ENCODE assay signal across 8 mouse cellular contexts in the genomic region with DNA sequence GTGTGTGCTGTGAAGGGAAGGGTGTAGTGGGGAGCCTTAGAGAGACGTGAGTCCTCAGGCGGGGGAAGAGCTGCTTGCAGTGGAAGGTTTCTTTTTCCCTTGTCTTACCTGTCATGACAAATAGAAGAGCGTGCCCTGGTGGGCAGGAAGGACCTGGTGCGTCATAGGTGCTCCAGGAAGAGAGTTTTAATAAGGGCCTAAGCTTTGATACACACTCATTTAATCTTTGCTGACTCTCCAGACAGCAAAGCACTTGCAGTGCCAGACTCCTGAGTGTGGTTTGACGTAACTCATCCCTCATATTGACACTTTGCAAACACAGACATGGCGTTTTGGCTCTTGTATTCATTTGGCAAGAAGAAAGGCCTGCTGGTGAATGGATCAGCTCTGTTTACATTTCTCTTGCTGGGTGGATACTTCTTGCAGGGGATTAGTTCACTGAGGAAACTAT. TPM values are rescaled to one million over a fixed set of nuclear protein-coding genes. Genes with fewer than 3 reads are reported as not detected.
DNase-seq lines count a peak whose midpoint lies in the region; ATAC-seq and TF ChIP-seq lines count a peak whose summit lies in the region.

No protein-coding gene starts in this region.

- intact Hi-C loops in left cerebral cortex, postnatal 4 days (cut with DNase I) = no loop called here

- DNase-seq in fibroblast of lung, adult 2 months (ENCODE audit: low read depth) = peak; percentile 83
- peak; percentile 74 for DNase-seq in stomach, postnatal 0 days (ENCODE audit: low spot score)
- no peak for DNase-seq in left cerebral cortex, adult 8-10 months (ENCODE audit: low spot score in 2 of 2)
- no peak for DNase-seq in left cerebral cortex, postnatal 4 days

- peaks cover 15% of the 10 kb centered on the region for H3K4me1 ChIP-seq in midbrain, embryonic 13.5 days (replicated peaks)
- H3K4me1 ChIP-seq in midbrain, embryonic 15.5 days = peaks cover 17% of the 10 kb centered on the region
- peaks cover 69% of the 10 kb centered on the region for H3K4me1 ChIP-seq in liver, embryonic 12.5 days
- peaks cover 2% of the 10 kb centered on the region; the same call in 1 of the 2 replicates for H3K4me1 ChIP-seq in stomach, postnatal 0 days (replicated peaks; ENCODE audit: control insufficient read depth, insufficient read depth)
- H3K4me1 ChIP-seq in forebrain, embryonic 13.5 days = peaks cover 7% of the 10 kb centered on the region

- peak; percentile 52 for TF ChIP-seq CTCF in stomach, postnatal 0 days (IDR thresholded peaks at IDR 0.05; ENCODE audit: low read depth)

- TF ChIP-seq EP300 in stomach, postnatal 0 days (optimal IDR thresholded peaks at IDR 0.05) = peak; percentile 85

- peaks cover 29% of the 10 kb centered on the region for H3K36me3 ChIP-seq in midbrain, embryonic 13.5 days
- peaks cover 6% of the 10 kb centered on the region; the same call in 1 of the 2 replicates for H3K36me3 ChIP-seq in midbrain, embryonic 15.5 days (replicated peaks)
- H3K36me3 ChIP-seq in liver, embryonic 12.5 days = peaks cover 49% of the 10 kb centered on the region
- H3K36me3 ChIP-seq in stomach, postnatal 0 days (ENCODE audit: control insufficient read depth, insufficient read depth, low read length) = peaks cover 7% of the 10 kb centered on the region
- H3K36me3 ChIP-seq in forebrain, embryonic 13.5 days (ENCODE audit: poor library complexity, severe bottlenecking) = peaks cover 29% of the 10 kb centered on the region

- no peak for ATAC-seq in midbrain, embryonic 13.5 days
- no peak for ATAC-seq in midbrain, embryonic 15.5 days (replicated peaks)
- no peak for ATAC-seq in liver, embryonic 12.5 days
- peak; percentile 93 for ATAC-seq in stomach, postnatal 0 days (ENCODE audit: low FRiP score, low TSS enrichment)
- ATAC-seq in forebrain, embryonic 13.5 days = no peak

- 65% methylated on average over 6 of the region's 6 CpGs for WGBS in midbrain, embryonic 13.5 days
- WGBS in midbrain, embryonic 15.5 days = 67% methylated on average over 6 of the region's 6 CpGs
- WGBS in liver, embryonic 12.5 days (ENCODE audit: insufficient replicate concordance) = 71% methylated on average over 6 of the region's 6 CpGs
- 13% methylated on average over 6 of the region's 6 CpGs for WGBS in stomach, postnatal 0 days
- WGBS in forebrain, embryonic 13.5 days = 74% methylated on average over 6 of the region's 6 CpGs

- no peak overlapping the region for H3K9ac ChIP-seq in midbrain, embryonic 13.5 days (replicated peaks)
- H3K9ac ChIP-seq in midbrain, embryonic 15.5 days = no peak overlapping the region
- no peak overlapping the region for H3K9ac ChIP-seq in liver, embryonic 12.5 days
- no peak overlapping the region for H3K9ac ChIP-seq in stomach, postnatal 0 days (ENCODE audit: low read length)
- no peak overlapping the region for H3K9ac ChIP-seq in forebrain, embryonic 13.5 days

- no peak overlapping the region for H3K4me2 ChIP-seq in midbrain, embryonic 13.5 days (replicated peaks)
- no peak overlapping the region for H3K4me2 ChIP-seq in midbrain, embryonic 15.5 days
- peak overlapping the region; percentile 35 for H3K4me2 ChIP-seq in liver, embryonic 12.5 days
- peak overlapping the region; percentile 44 for H3K4me2 ChIP-seq in stomach, postnatal 0 days (replicated peaks; ENCODE audit: low read depth)
- H3K4me2 ChIP-seq in forebrain, embryonic 13.5 days = no peak overlapping the region

- H3K4me3 ChIP-seq in midbrain, embryonic 13.5 days (replicated peaks) = no peak overlapping the region
- no peak overlapping the region for H3K4me3 ChIP-seq in midbrain, embryonic 15.5 days
- no peak overlapping the region for H3K4me3 ChIP-seq in liver, embryonic 12.5 days
- H3K4me3 ChIP-seq in stomach, postnatal 0 days (ENCODE audit: low read depth, low read length) = no peak overlapping the region
- no peak overlapping the region for H3K4me3 ChIP-seq in forebrain, embryonic 13.5 days

- H3K27ac ChIP-seq in midbrain, embryonic 13.5 days = 0 out of 2 replicates have a peak overlapping the region, but pooled peaks have one; percentile 4
- H3K27ac ChIP-seq in midbrain, embryonic 15.5 days = no peak overlapping the region
- peak overlapping the region; percentile 66 for H3K27ac ChIP-seq in liver, embryonic 12.5 days
- peak overlapping the region; percentile 83 for H3K27ac ChIP-seq in stomach, postnatal 0 days (replicated peaks)
- H3K27ac ChIP-seq in forebrain, embryonic 13.5 days = no peak overlapping the region

- H3K9me3 ChIP-seq in midbrain, embryonic 13.5 days = no peaks in the 10 kb centered on the region
- H3K9me3 ChIP-seq in midbrain, embryonic 15.5 days = no peaks in the 10 kb centered on the region
- H3K9me3 ChIP-seq in liver, embryonic 12.5 days (replicated peaks) = no peaks in the 10 kb centered on the region
- H3K9me3 ChIP-seq in stomach, postnatal 0 days (ENCODE audit: control insufficient read depth, low read length) = no peaks in the 10 kb centered on the region
- H3K9me3 ChIP-seq in forebrain, embryonic 13.5 days (replicated peaks) = no peaks in the 10 kb centered on the region

- no peaks in the 10 kb centered on the region for H3K27me3 ChIP-seq in midbrain, embryonic 13.5 days
- H3K27me3 ChIP-seq in midbrain, embryonic 15.5 days (replicated peaks) = no peaks in the 10 kb centered on the region
- H3K27me3 ChIP-seq in liver, embryonic 12.5 days (replicated peaks) = no peaks in the 10 kb centered on the region
- no peaks in the 10 kb centered on the region for H3K27me3 ChIP-seq in stomach, postnatal 0 days (ENCODE audit: control insufficient read depth, insufficient read depth, low read length)
- H3K27me3 ChIP-seq in forebrain, embryonic 13.5 days = no peaks in the 10 kb centered on the region

RNA-seq across cellular contexts. Expression of a gene that starts 34.5 kb away (rescaled TPM):
- polyA plus RNA-seq in midbrain, embryonic 13.5 days (2015; fragmentation: Nextera tagmentation; extraction: Ambion mirVana) = 75.8 and 85.2 TPM in 2 replicates
- polyA plus RNA-seq in midbrain, embryonic 15.5 days (2015; fragmentation: Nextera tagmentation; extraction: Ambion mirVana) = 101 and 111 TPM in 2 replicates
- polyA plus RNA-seq in liver, embryonic 12.5 days (2016; fragmentation: Nextera tagmentation; extraction: Ambion mirVana) = 54.7 and 55.1 TPM in 2 replicates
- polyA plus RNA-seq in stomach, postnatal 0 days (2015; fragmentation: Nextera tagmentation; extraction: Ambion mirVana) = 32.8 and 33.1 TPM in 2 replicates
- 100 to 1,000 TPM; 149 to 211 (median 162) TPM for total RNA-seq in left cerebral cortex, adult 8-10 months (2022)
- total RNA-seq in left cerebral cortex, postnatal 4 days (2021) = 100 to 1,000 TPM; 176 to 185 TPM
- 69.9 and 71.2 TPM in 2 replicates for polyA plus RNA-seq in forebrain, embryonic 13.5 days (2015; fragmentation: Nextera tagmentation; extraction: Ambion mirVana)

RNA-seq across cellular contexts. Expression of a gene that starts 34.5 kb away (rescaled TPM):
- 41.0 and 42.0 TPM in 2 replicates for polyA plus RNA-seq in midbrain, embryonic 13.5 days (2015; fragmentation: Nextera tagmentation; extraction: Ambion mirVana)
- 47.6 and 50.8 TPM in 2 replicates for polyA plus RNA-seq in midbrain, embryonic 15.5 days (2015; fragmentation: Nextera tagmentation; extraction: Ambion mirVana)
- polyA plus RNA-seq in liver, embryonic 12.5 days (2016; fragmentation: Nextera tagmentation; extraction: Ambion mirVana) = 27.1 and 27.8 TPM in 2 replicates
- polyA plus RNA-seq in stomach, postnatal 0 days (2015; fragmentation: Nextera tagmentation; extraction: Ambion mirVana) = 10.7 and 11.9 TPM in 2 replicates
- total RNA-seq in left cerebral cortex, adult 8-10 months (2022) = 10 to 100 TPM; 89.4 to 92.6 (median 91.1) TPM
- total RNA-seq in left cerebral cortex, postnatal 4 days (2021) = 10 to 100 TPM; 70.7 to 80.4 TPM
- 29.3 and 31.5 TPM in 2 replicates for polyA plus RNA-seq in forebrain, embryonic 13.5 days (2015; fragmentation: Nextera tagmentation; extraction: Ambion mirVana)

RNA-seq across cellular contexts. Expression of a gene that starts 34.5 kb away (rescaled TPM):
- polyA plus RNA-seq in midbrain, embryonic 13.5 days (2015; fragmentation: Nextera tagmentation; extraction: Ambion mirVana) = 97.9 and 105 TPM in 2 replicates
- 81.7 and 88.6 TPM in 2 replicates for polyA plus RNA-seq in midbrain, embryonic 15.5 days (2015; fragmentation: Nextera tagmentation; extraction: Ambion mirVana)
- 166 and 184 TPM in 2 replicates for polyA plus RNA-seq in liver, embryonic 12.5 days (2016; fragmentation: Nextera tagmentation; extraction: Ambion mirVana)
- polyA plus RNA-seq in stomach, postnatal 0 days (2015; fragmentation: Nextera tagmentation; extraction: Ambion mirVana) = 41.0 and 43.7 TPM in 2 replicates
- total RNA-seq in left cerebral cortex, adult 8-10 months (2022) = 10 to 100 TPM; 43.2 to 54.3 (median 49.8) TPM
- 10 to 100 TPM; 60.1 to 65.3 TPM for total RNA-seq in left cerebral cortex, postnatal 4 days (2021)
- 119 and 134 TPM in 2 replicates for polyA plus RNA-seq in forebrain, embryonic 13.5 days (2015; fragmentation: Nextera tagmentation; extraction: Ambion mirVana)

Comparison
In these comparisons a context has a peak if more than half of its experiments do, and no peak if none do; other contexts are left out.
1. H3K27ac ChIP-seq: peak in midbrain, embryonic 13.5 days (single experiment), liver, embryonic 12.5 days (single experiment) and stomach, postnatal 0 days (single experiment); none in midbrain, embryonic 15.5 days (single experiment) and forebrain, embryonic 13.5 days (single experiment).
2. H3K4me2 ChIP-seq: peak in liver, embryonic 12.5 days (single experiment) and stomach, postnatal 0 days (single experiment); none in midbrain, embryonic 13.5 days (single experiment), midbrain, embryonic 15.5 days (single experiment) and forebrain, embryonic 13.5 days (single experiment).
3. DNase-seq: peak in fibroblast of lung, adult 2 months (single experiment) and stomach, postnatal 0 days (single experiment); none in left cerebral cortex, adult 8-10 months (0 of 2) and left cerebral cortex, postnatal 4 days (single experiment).